Mouse (Mus musculus) cerebellum, adult 11-12 months (tissue): ENCODE results near the gene Bahcc1.

Experiments used
- DNase-seq: peaks from one replicate; pipeline ENCODE4 v3.0.0; 2022

Gene Bahcc1

DNA sequence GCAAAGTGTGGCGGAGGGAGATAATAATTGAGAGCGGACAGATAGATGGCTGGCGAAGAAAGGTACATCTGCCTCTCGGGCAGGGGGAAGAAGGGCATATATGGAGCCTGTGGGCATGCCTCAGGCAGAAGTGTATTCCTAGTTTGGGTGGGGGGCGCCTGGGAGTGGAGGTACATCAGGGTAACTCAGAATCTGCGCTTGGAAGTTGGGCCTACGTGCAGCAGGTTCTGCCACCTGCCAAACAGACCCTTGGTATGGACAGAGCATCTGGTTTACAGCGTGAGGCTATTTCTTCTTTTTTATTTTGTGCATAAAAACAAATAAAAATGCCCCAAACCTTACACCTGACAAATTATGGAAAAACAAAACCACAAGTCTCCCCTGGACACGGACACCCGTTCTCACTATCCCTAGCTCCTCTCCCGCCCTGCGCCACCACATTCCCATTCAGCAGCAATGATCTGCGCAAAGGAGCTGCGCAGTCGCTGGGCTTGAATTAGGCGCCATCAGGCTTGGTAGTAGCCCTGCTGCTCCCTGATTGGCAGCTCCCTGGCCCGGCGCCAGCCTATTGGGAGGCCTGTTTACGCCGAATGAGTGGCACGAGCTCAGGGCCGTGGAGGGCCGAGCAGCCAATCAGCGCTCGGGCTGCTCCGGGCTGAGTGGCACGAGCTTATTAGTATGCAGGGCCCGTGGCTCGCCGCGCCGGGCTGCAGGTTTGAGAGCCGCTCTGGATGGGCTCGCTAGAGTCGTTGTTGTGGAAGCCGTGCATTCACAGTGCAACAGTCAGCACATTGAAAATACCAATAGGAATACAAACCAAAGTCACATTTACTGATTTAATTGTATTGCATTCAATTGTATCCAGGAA is at the start of gene Bahcc1:
Bahcc1 (plus strand) TSS at position 718 of the 868 bp plus-strand sequence.
- peak; percentile 100 for DNase-seq

DNA sequence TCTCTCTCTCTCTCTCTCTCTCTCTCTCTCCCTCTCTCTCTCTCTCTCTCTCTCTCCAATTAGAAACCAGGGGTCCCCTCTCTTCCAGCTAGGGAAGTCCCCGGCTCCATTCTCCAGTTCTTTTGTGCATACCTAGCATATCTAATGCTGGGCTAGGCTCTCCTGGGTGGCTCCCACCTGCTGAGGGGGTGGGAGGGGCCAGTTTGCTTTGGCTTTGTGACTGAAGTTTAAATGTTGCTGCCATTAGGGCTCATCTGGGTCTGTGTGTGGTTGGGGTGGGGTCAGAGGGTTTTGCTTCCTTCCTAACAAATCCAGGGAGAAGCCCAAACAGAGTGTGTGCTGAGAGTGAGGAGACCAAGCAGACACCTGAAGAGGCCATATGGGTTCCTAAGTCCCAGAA is 49.6 kb upstream of the Bahcc1 start:
- DNase-seq, result no peak

DNA sequence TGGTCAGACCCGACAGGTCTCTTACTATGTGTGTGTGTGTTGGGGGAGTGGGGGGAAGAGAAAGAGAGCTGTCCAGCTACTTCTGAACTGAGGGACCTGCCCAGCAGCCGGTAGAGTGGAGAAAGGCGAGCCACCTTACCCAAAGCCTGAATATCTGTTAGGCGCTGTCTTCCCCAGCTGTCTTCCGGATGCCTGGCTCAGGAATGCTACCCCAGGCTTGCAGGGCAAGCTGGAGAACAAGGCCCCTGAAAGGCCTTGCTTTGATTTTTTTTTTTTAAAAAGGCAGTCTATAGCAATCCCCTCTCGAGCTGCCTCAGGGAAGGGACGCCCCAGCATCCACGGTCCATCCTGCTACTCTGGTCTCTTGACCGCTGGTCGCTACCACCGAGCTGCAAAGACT is 49.0 kb upstream of the Bahcc1 start:
- DNase-seq, result no peak

DNA sequence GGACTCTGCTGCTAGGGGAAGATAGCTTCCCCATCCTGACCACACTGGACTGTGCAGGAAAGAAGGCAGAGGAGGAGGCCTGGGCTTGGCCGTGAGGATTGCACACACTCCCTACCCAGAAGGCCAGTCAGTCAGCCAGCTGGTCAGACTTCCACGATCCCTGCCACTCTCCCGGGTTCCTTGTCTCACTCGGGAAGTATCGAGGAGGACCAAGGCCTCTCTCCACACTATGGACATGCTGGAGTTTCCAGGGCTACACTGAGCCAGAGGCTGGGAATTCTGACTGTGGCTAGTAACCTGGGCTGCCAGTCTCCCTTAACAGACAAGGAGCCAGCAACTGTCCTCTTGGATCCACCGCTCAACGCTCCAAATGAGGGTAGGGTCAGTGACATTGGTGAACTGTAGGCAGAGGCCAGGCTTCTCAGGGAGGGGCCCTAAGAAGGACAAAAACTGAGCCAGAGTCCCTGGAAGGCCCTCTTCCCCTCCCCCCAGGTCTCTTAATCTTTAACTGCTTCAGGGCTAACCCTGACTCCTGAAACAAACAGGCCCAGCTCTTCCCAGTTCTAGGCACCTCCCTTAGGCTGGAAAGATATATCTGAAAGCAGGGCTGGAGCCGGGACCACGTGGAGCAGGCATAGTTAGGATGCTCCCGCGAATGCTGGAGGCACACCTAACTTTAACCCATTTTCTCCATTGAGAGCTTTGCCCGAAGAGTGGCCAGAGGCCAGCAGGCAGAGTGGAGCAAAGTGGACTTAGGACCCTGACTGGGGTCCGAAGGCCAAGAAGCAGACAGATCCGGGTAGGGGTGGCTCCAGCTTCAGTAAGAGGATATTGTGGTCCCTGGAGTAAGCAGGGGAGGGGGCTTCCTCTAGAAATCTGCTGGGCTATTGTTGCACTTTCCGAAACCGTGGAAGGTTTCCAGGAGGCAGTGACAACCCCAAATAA is 48.1 kb upstream of the Bahcc1 start:
- DNase-seq, result peak; percentile 32

DNA sequence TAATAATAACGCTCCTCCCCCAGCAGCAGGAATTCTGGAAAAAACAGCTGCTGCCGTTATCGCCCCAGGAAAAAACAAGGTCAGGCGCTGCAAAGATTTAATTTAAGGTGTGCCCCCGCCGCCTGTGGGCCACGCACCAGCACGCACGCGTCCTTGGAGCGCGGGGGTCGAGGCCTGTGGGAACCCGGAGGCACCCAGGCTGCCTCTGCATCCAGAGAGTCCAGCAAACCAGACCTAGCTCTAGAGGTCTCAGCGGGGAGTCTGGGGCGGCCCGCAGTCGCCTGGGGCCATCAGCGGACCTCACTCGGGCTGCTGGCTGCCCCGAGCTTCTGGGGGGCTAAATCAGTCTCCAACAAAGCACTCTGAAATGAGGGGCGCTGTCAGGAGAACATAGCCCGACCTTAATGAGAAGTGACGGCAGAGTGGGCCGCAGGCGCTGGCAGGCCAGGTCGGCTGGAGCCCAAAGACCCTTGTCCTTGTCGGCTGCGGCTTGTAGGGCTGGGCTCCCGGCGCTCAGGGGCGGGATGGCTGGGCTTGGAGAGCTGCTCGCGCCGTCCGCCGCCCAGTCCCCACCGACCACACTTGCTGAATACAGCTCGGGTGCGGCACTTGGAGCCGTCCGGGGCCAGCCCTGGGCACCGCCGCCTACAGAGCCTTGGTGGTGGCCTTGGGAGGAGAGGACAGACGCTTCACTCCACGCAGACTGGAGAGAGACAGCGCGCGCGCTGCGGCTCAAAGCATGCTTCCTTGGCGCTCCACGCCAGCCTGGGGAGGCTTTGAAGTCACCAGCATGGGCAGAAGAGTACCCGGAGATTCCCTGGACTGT is 47.2 kb upstream of the Bahcc1 start:
- DNase-seq, result peak; percentile 52

DNA sequence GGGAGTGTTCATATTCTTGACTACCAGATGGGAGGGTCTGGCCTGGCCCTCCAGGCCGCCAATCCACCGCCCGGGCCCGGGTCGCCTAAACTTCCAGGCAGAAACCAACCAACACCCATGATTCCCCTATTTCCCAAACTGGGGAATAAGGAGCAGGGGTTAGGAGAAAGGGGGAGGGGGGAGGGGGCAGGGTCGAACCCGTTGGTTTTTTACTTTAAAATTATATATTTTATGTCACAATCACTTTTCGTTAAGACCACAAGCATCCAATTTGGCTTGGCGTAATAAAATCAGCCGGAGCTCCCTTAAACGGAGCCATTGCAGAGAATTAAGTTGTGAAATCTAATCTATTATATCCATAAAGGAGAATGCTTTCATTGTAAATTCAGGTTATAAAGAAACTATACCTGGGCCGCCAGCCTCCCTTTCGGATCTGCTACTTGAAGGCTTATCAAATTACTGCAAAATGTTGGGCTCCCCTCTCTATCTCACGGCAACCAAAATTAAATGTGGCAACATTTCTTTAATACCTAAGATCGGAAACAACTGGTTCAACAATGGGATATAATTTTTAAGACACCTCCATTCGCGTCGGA is 46.5 kb upstream of the Bahcc1 start:
- DNase-seq, result no peak

DNA sequence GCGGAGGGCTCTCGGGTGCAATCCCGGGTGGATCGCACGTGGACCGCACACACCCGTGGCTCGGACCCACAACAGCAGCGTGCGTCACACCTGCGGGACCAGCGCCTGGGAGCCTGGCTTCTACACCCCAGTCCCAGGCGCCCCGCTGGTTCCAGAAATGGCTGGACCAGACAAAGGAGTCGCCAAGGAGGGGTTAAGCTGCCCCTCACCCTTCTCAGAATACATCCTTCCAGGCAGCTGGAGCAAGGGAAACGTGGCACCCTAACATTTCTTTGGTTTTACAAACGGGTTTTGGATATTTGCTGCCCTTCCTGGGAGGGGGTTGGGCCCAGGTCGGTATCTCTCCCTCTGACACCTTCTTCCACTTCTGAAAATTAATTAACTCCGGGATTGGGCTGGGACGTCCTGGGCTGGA is 45.9 kb upstream of the Bahcc1 start:
- peak; percentile 49 for DNase-seq

DNA sequence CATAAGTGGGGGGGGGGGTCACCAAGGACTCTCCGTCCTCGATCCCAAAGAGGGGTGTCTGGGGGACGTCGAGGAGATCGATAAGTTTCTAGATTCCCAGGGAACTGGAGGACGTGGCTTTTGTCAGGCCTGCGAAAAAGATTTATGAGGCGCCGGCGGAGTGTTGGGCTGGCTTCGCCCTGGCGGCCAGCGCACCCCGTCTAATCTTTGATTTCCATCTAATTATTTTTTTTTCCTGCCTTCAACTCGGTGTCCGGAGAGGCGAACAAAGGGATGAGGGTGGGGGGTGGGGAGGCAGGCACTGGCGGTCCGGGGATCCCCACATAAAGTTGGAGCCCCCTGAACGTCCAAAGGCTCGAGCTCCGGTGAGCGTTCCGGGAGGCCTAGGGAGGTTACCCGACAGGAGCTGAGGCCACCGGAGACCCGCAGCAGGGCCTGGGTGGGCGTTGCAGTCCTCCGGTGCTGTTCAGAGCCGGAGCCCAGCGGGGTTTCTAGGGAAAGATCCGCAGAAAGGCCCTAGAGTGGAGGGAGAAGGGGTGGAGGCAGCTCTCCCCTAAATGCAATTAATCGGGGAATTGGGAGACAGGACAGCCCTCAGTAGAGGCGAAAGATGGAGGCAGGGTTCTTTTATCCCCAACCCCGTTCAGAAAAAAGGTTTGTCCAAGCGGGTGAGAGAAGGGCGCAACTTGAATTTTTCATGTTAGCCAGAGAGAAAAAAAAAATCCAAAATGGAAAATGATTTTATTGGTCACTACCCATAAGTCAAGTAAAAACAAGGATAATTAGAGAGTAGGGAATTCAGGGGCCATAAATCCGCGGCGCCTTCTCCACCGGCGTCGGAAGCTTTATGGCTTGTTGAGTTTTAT is 45.3 kb upstream of the Bahcc1 start:
- peak; percentile 36 for DNase-seq

DNA sequence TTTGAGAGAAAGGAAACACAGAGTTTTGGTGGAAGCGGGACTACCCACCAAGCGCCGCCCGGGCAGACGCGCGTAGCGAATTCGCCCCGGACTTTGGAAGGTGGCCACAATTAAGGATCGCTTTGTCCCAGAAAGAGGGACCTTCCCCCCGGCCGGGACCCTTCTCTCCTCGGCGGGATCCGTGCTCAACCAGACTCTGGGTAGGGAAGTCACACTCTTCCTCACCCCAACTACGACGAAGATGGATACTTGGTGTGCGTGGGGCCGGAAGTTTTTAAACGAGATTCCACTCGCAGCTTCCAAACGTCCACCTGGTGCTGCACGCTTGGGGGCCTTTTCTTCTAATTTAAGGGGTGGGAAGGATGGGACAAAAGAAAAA is 44.7 kb upstream of the Bahcc1 start:
- peak; percentile 36 for DNase-seq

DNA sequence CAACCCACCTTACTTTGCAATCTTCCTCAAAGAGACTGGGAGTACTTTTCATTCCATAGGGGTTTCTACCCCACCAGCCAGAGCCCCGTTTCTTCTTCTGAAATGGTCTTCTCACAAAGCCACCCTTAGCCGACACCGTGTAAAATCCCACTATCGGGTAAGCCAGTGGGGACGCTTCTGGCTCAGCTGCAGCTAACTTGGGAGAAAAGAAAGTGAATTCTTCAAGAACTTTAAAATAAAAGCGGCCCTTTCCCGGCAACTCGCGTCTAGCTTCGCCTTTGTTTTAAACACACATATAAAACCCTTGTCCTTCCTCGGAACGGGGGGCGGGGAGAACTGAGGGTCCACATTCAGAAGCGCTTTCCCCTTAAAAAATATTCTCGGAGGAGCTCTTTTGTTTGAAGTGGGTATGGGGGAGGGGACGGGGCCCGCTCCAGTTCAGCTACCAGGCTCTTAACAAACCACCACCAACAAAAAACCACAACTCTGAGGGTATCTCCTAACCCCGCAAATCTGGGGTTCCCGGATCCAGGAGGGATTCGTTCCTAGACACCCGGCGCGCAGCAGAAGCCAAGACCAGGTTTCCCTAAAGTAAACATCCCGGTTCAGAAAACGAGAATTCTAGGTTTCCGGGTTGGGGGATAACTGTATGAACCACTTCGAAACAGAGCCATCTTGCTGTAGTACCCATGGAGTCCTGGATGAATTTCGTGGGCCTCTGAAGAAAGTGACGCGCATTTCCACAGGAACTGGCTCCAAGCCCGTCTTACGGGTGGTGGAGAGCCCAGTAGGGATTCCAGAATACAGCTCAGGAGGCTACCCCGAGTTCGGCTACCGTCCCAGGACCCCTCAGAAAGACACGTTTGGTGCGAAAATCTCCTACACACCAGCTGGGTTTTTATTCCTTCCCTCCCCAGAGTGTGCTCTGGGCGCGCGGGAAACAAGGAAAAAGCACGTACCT is 44.0 kb upstream of the Bahcc1 start:
- peak; percentile 65 for DNase-seq

DNA sequence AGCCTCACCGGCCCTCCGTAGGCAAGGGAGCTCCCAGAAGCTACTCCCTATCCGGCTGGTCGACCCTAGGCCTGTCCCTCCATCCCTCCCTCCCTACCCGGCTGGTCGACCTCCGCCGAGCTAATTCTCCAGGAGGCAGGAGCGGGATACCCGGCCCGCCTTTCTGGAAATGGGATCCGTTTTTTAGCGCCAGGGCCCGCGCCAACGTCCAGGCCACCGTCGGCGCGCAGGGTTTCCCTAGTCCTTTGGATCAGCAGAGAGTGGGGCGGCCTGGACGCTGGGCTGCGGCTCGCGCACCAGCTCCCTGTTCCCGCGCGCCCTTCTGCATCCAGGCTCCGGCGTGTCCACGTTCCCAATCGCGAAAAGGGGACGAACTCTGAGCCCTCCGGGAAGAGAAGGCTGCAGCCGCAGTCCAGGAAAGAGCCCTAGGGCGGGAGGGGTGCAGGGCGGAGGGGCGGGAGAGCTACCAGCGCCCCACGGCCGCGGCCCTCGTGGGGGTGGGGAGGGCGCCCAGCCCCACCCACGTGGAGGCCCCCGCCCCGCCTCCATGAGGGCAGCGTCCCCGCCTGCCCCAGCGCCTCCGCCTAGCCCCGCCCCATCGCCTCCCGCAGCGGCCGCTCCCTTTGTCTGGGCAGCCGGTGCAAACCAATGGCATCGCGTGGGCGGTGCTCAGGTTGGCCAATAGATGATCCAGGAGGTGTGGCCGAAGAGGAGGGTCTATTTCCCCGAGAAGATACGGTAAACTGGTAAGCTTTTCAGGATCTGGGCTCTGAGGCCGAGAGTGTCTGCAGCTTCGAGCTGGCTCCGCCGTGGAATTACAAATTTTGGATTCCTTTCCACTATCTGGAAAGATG is 43.1 kb upstream of the Bahcc1 start:
- peak; percentile 99 for DNase-seq

DNA sequence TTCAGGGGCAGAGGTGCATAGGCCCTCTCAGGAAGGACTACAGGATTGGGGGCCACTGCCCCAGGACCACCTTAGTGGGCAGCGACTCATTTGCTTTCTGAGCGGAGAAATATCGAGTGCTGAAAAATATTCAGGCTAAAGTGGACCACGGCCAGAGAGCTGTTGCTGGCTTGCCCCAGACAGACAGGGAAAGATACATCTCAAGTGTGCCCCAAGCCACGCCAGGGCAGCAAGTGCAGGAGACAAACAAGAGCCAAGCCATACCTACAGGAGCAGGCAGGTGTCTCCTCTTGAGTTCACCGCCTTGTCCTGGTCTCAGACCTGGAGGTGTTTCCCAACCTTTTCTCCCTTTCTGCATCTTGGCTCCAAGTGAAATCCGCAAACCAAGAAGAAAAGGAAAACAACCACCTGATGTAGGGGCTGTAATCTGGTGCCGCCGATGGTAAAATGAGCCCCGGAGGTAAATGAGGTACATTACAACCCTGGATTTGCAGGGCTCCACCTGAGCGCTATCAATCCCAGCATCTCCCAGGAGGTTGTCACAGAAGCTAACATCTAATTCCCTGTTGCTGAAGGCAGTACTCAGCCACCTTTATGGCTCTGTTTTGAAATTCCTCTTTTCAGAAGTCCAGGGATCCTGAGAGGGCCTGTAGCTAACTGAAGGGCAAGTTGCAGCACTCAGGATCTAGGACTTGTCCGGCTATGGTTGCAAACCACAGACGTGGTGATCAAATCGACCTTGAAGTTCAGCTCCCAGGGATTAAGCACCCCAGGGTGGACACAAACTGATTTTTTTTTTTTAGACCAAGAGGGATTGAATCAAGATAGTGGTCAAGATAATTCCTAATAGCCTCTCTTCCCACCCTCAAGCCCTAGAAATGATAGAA is 42.0 kb upstream of the Bahcc1 start:
- DNase-seq, result no peak

DNA sequence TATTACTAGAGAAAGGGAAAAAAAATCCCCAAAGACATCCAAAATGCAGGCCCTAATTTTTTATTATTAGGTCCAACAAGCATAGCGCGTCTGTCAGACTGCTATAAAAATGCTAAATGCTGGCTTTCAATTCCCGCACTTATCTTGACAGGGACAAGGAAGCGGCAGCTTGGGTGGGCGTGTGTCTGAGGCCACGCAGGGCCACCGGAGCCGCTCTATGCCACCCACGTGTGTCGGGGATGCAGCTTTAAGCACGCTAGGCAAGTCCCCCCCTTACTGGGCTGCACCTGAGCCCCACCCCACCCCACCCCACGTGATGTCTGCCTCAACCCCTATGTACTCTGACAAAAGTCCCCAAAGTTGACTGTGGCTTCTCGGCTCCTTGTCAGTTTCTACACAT is 33.9 kb upstream of the Bahcc1 start:
- no peak for DNase-seq

DNA sequence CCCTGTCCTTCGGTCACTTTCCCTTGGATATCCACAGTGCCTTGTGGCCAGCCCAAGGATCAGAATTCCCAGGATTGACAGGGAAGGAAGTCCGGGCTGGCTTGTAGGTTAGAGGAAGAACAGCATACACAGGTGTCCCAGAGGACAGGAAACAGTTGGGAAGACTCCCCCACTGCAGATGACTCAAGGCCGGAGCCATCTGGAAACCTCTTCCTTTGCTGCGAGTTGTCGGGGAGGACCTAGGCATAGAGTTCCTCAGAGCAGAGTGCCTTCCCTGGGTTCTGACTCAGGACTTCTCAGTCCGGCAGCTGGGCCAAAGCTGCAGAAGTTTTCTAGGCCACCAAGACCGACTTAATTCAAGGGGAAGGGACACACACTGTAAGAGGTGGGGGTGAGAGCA is 33.0 kb upstream of the Bahcc1 start:
- no peak for DNase-seq

DNA sequence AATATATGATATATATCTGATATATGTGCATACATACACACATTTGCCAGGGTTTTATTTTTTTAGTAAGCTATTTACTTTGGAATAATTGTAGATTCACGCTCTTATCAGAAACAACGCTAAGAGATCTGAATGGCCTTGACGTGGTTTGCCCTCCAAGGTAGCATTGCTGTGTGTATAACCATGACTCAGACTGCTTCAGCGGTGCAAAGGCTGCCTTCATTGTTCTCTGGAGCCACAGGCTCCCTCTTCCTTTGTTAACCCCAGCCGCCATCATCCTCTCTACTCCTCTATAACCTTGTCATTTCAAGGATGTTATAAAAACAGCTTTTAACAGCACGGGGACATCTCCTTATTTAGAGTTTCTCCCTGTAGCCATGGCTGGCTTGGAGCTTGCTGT is 32.1 kb upstream of the Bahcc1 start:
- DNase-seq, result no peak

DNA sequence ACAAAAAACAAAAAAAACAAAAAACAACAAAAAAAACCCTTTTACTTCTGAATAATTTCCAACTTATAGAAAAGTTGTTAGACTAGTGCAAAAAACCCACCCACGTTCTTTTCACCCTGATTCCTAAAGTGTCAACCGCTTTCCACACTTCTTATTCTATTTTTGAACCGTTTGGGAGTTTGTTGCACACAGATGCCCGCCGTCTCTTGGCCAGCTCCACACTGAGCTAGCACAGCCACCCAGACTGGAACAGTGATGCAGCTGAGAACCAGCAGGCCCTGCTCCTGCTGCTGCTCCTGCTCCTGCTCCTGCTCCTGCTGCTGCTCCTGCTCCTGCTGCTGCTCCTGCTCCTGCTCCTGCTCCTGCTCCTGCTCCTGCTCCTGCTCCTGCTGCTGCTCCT is 28.5 kb upstream of the Bahcc1 start:
- no peak for DNase-seq

DNA sequence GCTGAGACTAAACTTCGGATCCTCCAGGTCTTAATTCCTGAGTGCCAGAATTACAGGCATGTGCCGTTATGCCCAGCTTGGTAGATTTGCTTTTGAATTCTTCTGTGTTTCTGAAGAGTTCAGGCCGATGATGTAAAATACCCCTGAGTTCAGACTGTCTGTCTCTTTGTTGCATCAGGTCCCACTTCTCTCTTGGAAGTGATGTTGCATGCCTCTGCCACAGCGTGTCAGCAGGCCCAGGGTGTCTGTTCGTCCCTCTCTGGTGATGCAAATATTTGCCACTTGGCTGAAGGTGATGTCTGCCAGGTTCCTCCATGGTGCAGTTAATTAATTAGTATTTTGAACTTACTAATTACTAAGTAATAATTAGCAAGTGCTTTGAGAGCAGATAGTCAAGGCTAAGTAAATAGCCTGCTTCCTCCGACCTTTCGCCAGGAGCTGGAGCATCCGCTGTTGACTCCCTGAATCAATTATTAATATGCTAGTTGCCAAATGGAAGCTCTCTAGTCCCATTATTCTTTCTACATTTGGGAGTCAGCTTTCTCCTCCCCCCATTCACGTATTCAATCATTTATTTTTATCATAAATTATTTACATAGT is 26.6 kb upstream of the Bahcc1 start:
- DNase-seq, result no peak

DNA sequence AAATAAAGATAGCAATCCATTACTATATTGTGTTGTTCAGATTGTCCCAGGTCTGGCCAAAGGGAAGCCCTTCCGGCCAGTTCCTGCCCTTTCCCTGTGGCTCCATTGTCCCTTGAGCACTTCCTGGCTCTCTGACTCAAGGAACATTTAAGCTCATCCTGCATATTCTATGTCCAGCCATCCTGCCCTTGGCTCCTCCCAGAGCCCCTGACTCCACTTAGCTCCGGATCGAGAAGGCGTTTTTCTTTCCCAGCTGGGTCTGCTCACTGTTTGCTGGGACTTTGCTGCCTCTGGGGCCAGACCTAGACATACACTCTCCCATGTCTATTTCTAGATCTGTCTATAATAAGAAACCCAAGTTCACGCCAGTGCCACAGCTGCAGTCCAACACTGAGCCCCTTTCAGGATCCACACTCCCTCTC is 26.1 kb upstream of the Bahcc1 start:
- no peak for DNase-seq
